Mouse (Mus musculus) bone marrow macrophage, adult 2 months (primary cell): Measurements from ENCODE around the gene Palld.

Experiments
- CTCF ChIP-seq: IDR thresholded peaks from 2 replicates; pipeline ENCODE4 v1.5.1; 2012; ENCODE audit warnings: low read depth, mild to moderate bottlenecking, low read length, moderate library complexity
- POLR2A ChIP-seq: IDR thresholded peaks from 2 replicates; pipeline ENCODE4 v1.6.1; 2012; ENCODE audit warnings: mild to moderate bottlenecking, low read depth, low read length, borderline replicate concordance

DNA sequence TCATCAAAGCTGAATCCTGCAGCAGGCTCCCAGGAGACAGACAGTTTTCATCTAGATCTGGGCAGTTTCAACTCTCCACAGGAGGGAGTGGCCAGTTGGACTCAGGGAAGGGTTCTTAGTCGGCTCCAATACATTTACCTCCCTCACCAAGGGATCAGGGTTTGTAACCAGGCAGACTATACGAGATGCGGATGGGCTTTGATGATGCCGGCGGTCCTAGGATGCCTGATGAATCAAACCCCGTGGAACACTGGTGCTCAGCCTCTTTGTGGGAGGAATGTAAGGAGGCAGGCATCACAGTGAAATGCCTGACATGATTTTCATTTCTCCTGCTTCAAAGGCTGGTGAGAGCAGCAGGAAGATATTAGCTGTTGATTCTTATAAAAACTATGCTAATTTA, 347.1 kb downstream of the Palld start:
- TF ChIP-seq POLR2A (no peak), CTCF (no peak)
